Mouse (Mus musculus): ENCODE results near the gene D330045A20Rik. TPM values are rescaled to one million over a fixed set of nuclear protein-coding genes. Genes with fewer than 3 reads are reported as not detected.
A peak's percentile ranks its signal among the peaks of the same experiment; 100 is the strongest.
"Not testable (repeated sequence)": the region's sequence is repeated elsewhere in the genome, so short reads cannot be mapped to it uniquely, and the experiment has no call there.

D330045A20Rik gene
- polyA plus RNA-seq, 1 experiment from 2014 or later, result 1.2 TPM

DNA sequence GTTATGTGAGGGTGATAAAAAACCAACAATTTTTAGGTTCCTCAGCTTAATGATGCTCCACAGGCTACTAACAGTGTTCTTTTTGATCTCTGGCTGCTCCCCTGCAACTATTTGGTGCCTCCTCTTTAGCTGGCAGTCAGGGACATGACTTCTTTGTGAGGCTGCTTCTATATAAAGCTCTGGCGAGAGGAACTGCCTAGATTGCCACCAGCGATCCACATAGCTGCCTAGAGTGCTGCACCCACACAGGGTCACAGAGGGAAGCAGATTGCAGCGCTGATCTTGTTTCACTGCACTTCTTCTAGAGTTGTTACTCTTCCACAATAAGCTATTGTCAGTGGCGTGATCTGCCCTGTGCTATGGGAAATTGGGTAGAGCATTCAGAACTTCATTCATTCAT, 103.4 kb downstream of the D330045A20Rik start:
- H3K27ac ChIP-seq (replicated peaks in 1 of 2; ENCODE audit: control insufficient read depth in 1 of 2, insufficient read depth in 1 of 2, low read depth in 2 of 2, low read length in 2 of 2), result peak overlapping the region; percentile 8 to 68; a peak in 1 of 4 replicates
- H3K27me3 ChIP-seq (ENCODE audit: control insufficient read depth, insufficient read depth, low read length), result no peaks in the 10 kb centered on the region
- ATAC-seq (ENCODE audit: insufficient number of reproducible peaks, insufficient read depth, low FRiP score, low read depth), result no peak
- WGBS, result 24% methylated on average over 4 of the region's 4 CpGs
- no peaks in the 10 kb centered on the region for H3K9me3 ChIP-seq (ENCODE audit: control insufficient read depth, low read length)
- H3K36me3 ChIP-seq (ENCODE audit: control insufficient read depth, insufficient read depth, low read length), result no peaks in the 10 kb centered on the region
- no peaks in the 10 kb centered on the region for H3K4me1 ChIP-seq (ENCODE audit: control insufficient read depth in 2 of 2, insufficient read depth in 2 of 2, low read length in 2 of 2)
- no peak overlapping the region for H3K9ac ChIP-seq (ENCODE audit: low read length)
- peak overlapping the region; percentile 18; the same call in 1 of the 2 replicates for H3K4me2 ChIP-seq (ENCODE audit: low read length)
- no peak overlapping the region for H3K4me3 ChIP-seq (ENCODE audit: control insufficient read depth in 1 of 2, insufficient read depth in 1 of 2, low read depth in 1 of 2, low read length in 2 of 2)

DNA sequence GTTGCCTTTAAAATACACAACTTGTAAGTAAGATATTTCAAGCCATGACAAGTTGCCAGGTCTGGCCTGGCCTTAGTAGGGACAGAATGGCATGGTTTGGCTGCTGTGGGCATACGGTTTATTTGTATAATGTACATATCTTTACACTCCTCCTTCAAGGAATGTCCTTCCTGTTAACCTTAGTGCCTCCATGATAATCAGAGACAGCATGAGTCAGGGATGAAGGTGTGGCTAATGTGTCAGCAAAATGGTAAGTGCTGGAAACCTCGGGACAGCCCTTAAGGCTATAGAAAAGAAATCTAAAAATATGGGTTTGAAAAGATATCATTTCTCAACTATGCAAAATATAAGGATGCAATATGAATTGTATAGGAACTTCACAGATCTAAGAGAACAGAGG, 106.5 kb downstream of the D330045A20Rik start:
- not testable (repeated sequence) for H3K27me3 ChIP-seq (ENCODE audit: control insufficient read depth, insufficient read depth, low read length); ATAC-seq (ENCODE audit: insufficient number of reproducible peaks, insufficient read depth, low FRiP score, low read depth); H3K4me2 ChIP-seq (ENCODE audit: low read length); H3K36me3 ChIP-seq (ENCODE audit: control insufficient read depth, insufficient read depth, low read length); H3K4me3 ChIP-seq (ENCODE audit: control insufficient read depth in 1 of 2, insufficient read depth in 1 of 2, low read depth in 1 of 2, low read length in 2 of 2); H3K9ac ChIP-seq (ENCODE audit: low read length); H3K4me1 ChIP-seq (ENCODE audit: control insufficient read depth in 2 of 2, insufficient read depth in 2 of 2, low read length in 2 of 2); H3K27ac ChIP-seq (replicated peaks in 1 of 2; ENCODE audit: control insufficient read depth in 1 of 2, insufficient read depth in 1 of 2, low read depth in 2 of 2, low read length in 2 of 2); H3K9me3 ChIP-seq (ENCODE audit: control insufficient read depth, low read length)
- 43% methylated on average over 2 of the region's 2 CpGs for WGBS

DNA sequence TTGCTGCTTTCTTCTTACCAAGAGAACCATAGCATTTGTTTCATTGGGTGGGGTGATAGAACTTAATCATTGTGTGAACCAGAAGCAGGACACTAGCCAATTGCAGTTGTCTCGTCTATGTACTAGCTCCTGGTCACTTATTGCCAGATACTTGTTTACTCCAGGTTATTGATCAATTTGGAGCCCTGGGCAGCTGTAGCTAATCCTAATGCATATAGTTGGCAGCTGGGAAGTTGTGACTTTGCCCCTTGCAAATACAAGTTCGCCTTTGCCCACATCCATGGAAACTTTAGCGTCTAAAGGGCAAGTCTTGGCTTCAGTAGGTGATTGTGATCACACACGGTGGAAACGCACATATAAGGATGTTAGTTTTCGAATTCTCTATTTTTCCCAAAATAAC, 116.2 kb downstream of the D330045A20Rik start:
- ATAC-seq (ENCODE audit: insufficient number of reproducible peaks, insufficient read depth, low FRiP score, low read depth), result no peak
- WGBS, result 71% methylated on average over 6 of the region's 6 CpGs
- no peaks in the 10 kb centered on the region for H3K9me3 ChIP-seq (ENCODE audit: control insufficient read depth, low read length)
- H3K27me3 ChIP-seq (ENCODE audit: control insufficient read depth, insufficient read depth, low read length), result no peaks in the 10 kb centered on the region
- no peak overlapping the region for H3K4me2 ChIP-seq (ENCODE audit: low read length)
- no peak overlapping the region for H3K27ac ChIP-seq (replicated peaks in 1 of 2; ENCODE audit: control insufficient read depth in 1 of 2, insufficient read depth in 1 of 2, low read depth in 2 of 2, low read length in 2 of 2)
- no peaks in the 10 kb centered on the region for H3K36me3 ChIP-seq (ENCODE audit: control insufficient read depth, insufficient read depth, low read length)
- no peaks in the 10 kb centered on the region for H3K4me1 ChIP-seq (ENCODE audit: control insufficient read depth in 2 of 2, insufficient read depth in 2 of 2, low read length in 2 of 2)
- H3K9ac ChIP-seq (ENCODE audit: low read length), result no peak overlapping the region
- H3K4me3 ChIP-seq (ENCODE audit: control insufficient read depth in 1 of 2, insufficient read depth in 1 of 2, low read depth in 1 of 2, low read length in 2 of 2), result no peak overlapping the region

Other genes with a start within 250 kb of the D330045A20Rik start
- 0.28 TPM in 1 of 2 replicates, not detected in the other for gene Trap1a, start 146.7 kb upstream of the D330045A20Rik start, polyA plus RNA-seq (2014; fragmentation: Nextera tagmentation; extraction: Ambion mirVana)
- 34.3 and 37.0 TPM in 2 replicates for gene Rnf128, start 82.9 kb downstream of the D330045A20Rik start, polyA plus RNA-seq (2014; fragmentation: Nextera tagmentation; extraction: Ambion mirVana)
- gene Tbc1d8b, start 204.6 kb downstream of the D330045A20Rik start, polyA plus RNA-seq (2014; fragmentation: Nextera tagmentation; extraction: Ambion mirVana), result 2.1 and 2.7 TPM in 2 replicates
- 0.45 TPM in 1 of 2 replicates, not detected in the other for gene Gm15013, start 234.1 kb downstream of the D330045A20Rik start, polyA plus RNA-seq (2014; fragmentation: Nextera tagmentation; extraction: Ambion mirVana)